Mouse (Mus musculus): Measurements from ENCODE around the gene Ube2m. TPM values are rescaled to one million over a fixed set of nuclear protein-coding genes. Genes with fewer than 3 reads are reported as not detected.

Ube2m gene
- polyA plus RNA-seq, 1 experiment from 2014 or later = 74.0 TPM

DNA sequence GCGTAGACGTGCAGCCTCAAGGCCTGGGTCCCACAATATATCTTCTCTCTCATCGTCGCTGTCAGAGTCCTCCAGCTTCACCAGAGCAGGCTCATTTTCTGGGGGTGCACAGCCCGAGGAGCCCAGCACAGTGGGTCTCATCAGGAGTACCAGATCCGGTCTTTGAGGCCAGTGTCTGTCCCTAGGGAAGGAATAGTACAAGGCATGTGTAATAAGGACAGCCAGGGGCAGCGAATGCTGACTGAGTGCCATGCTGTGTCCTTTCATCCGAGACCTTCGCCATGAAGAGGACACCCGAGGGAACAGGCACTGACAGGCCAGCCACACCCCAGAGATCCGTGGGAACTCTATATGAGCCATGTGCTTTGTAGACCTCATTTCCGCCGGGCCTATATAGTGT lies 14.9 kb upstream of the Ube2m start:
- Histone ChIP-seq H3K9ac (ENCODE audit: low read depth, low read length) (no peak overlapping the region), H3K27me3 (ENCODE audit: control insufficient read depth, insufficient read depth, low read depth, low read length) (no peaks in the 10 kb centered on the region), H3K27ac (ENCODE audit: low read length) (no peak overlapping the region), H3K4me1 (ENCODE audit: control insufficient read depth, insufficient read depth, low read length) (peaks cover 8% of the 10 kb centered on the region), H3K9me3 (replicated peaks; ENCODE audit: control insufficient read depth, low read length, poor library complexity, severe bottlenecking) (no peaks in the 10 kb centered on the region), H3K36me3 (ENCODE audit: control insufficient read depth, insufficient read depth, low read length) (no peaks in the 10 kb centered on the region), H3K4me3 (ENCODE audit: low read depth, low read length) (no peak overlapping the region), H3K4me2 (ENCODE audit: low read length) (no peak overlapping the region)
- no peak for ATAC-seq
- 90% methylated on average over 13 of the region's 13 CpGs for WGBS

GRCm38 (mm10) chr7:13046084-13046483 lies 8.0 kb upstream of the Ube2m start:
- no peak overlapping the region for H3K27ac ChIP-seq (ENCODE audit: low read length)
- 9% methylated on average over 2 of the region's 2 CpGs for WGBS
- H3K9me3 ChIP-seq (replicated peaks; ENCODE audit: control insufficient read depth, low read length, poor library complexity, severe bottlenecking) = no peaks in the 10 kb centered on the region
- H3K4me2 ChIP-seq (ENCODE audit: low read length) = no peak overlapping the region
- ATAC-seq = peak; percentile 23; the same call in 1 of the 2 replicates
- H3K27me3 ChIP-seq (ENCODE audit: control insufficient read depth, insufficient read depth, low read depth, low read length) = peaks cover 13% of the 10 kb centered on the region
- no peak overlapping the region for H3K4me3 ChIP-seq (ENCODE audit: low read depth, low read length)
- no peaks in the 10 kb centered on the region for H3K36me3 ChIP-seq (ENCODE audit: control insufficient read depth, insufficient read depth, low read length)
- H3K9ac ChIP-seq (ENCODE audit: low read depth, low read length) = no peak overlapping the region
- peaks cover 16% of the 10 kb centered on the region; the same call in 1 of the 2 replicates for H3K4me1 ChIP-seq (ENCODE audit: control insufficient read depth, insufficient read depth, low read length)

- H3K4me3 ChIP-seq (ENCODE audit: low read depth, low read length) = peak overlapping the region; percentile 55
- WGBS = 3% methylated on average over 23 of the region's 23 CpGs
- ATAC-seq = peak; percentile 30; the same call in 1 of the 2 replicates
These were observed 6.2 kb upstream of the Ube2m start for GRCm38 (mm10) chr7:13044254-13044625.

GRCm38 (mm10) chr7:13043445-13044253 lies 5.6 kb upstream of the Ube2m start:
- H3K4me3 ChIP-seq (ENCODE audit: low read depth, low read length) = peak overlapping the region; percentile 55
- WGBS = 4% methylated on average over 88 of the region's 88 CpGs
- H3K4me1 ChIP-seq (ENCODE audit: control insufficient read depth, insufficient read depth, low read length) = peaks cover 24% of the 10 kb centered on the region
- H3K4me2 ChIP-seq (ENCODE audit: low read length) = peak overlapping the region; percentile 93
- H3K27ac ChIP-seq (ENCODE audit: low read length) = peak overlapping the region; percentile 74
- no peaks in the 10 kb centered on the region for H3K9me3 ChIP-seq (replicated peaks; ENCODE audit: control insufficient read depth, low read length, poor library complexity, severe bottlenecking)
- no peaks in the 10 kb centered on the region for H3K36me3 ChIP-seq (ENCODE audit: control insufficient read depth, insufficient read depth, low read length)
- ATAC-seq = peak; percentile 70
- peak overlapping the region; percentile 80 for H3K9ac ChIP-seq (ENCODE audit: low read depth, low read length)
- peaks cover 13% of the 10 kb centered on the region for H3K27me3 ChIP-seq (ENCODE audit: control insufficient read depth, insufficient read depth, low read depth, low read length)

More at GRCm38 (mm10) chr7:13044254-13044625, 6.2 kb upstream of the Ube2m start:
- peaks cover 13% of the 10 kb centered on the region for H3K27me3 ChIP-seq (ENCODE audit: control insufficient read depth, insufficient read depth, low read depth, low read length)
- H3K9me3 ChIP-seq (replicated peaks; ENCODE audit: control insufficient read depth, low read length, poor library complexity, severe bottlenecking) = no peaks in the 10 kb centered on the region
- peaks cover 18% of the 10 kb centered on the region for H3K4me1 ChIP-seq (ENCODE audit: control insufficient read depth, insufficient read depth, low read length)
- peak overlapping the region; percentile 74 for H3K27ac ChIP-seq (ENCODE audit: low read length)
- peak overlapping the region; percentile 93 for H3K4me2 ChIP-seq (ENCODE audit: low read length)
- H3K9ac ChIP-seq (ENCODE audit: low read depth, low read length) = peak overlapping the region; percentile 80
- H3K36me3 ChIP-seq (ENCODE audit: control insufficient read depth, insufficient read depth, low read length) = no peaks in the 10 kb centered on the region

DNA sequence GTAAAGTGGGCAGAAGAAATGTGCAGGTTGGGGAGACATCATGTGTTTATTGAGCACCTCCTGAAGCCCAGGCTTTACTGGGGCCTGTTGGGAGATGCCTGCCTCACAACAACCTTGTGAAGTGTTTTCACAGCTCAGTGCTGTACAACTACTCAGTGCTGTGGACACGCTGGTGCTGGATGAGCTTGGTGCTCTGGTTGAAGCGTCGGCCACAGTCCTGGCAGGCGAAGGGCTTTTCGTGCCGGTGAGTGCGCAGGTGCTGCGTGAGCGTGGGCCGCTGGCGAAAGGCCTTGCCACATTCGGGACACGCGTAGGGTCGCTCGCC lies 5.0 kb upstream of the Ube2m start:
- Histone ChIP-seq H3K4me1 (ENCODE audit: control insufficient read depth, insufficient read depth, low read length) (peaks cover 25% of the 10 kb centered on the region), H3K36me3 (ENCODE audit: control insufficient read depth, insufficient read depth, low read length) (no peaks in the 10 kb centered on the region), H3K9ac (ENCODE audit: low read depth, low read length) (peak overlapping the region; percentile 80), H3K27ac (ENCODE audit: low read length) (peak overlapping the region; percentile 74), H3K9me3 (replicated peaks; ENCODE audit: control insufficient read depth, low read length, poor library complexity, severe bottlenecking) (no peaks in the 10 kb centered on the region), H3K4me3 (ENCODE audit: low read depth, low read length) (peak overlapping the region; percentile 55), H3K4me2 (ENCODE audit: low read length) (peak overlapping the region; percentile 93), H3K27me3 (ENCODE audit: control insufficient read depth, insufficient read depth, low read depth, low read length) (peaks cover 13% of the 10 kb centered on the region)
- WGBS = 44% methylated on average over 16 of the region's 16 CpGs
- ATAC-seq = no peak

- Histone ChIP-seq H3K4me2 (ENCODE audit: low read length) (no peak overlapping the region), H3K9ac (ENCODE audit: low read depth, low read length) (no peak overlapping the region), H3K9me3 (replicated peaks; ENCODE audit: control insufficient read depth, low read length, poor library complexity, severe bottlenecking) (no peaks in the 10 kb centered on the region), H3K4me3 (ENCODE audit: low read depth, low read length) (no peak overlapping the region), H3K36me3 (ENCODE audit: control insufficient read depth, insufficient read depth, low read length) (no peaks in the 10 kb centered on the region), H3K27ac (ENCODE audit: low read length) (no peak overlapping the region), H3K27me3 (ENCODE audit: control insufficient read depth, insufficient read depth, low read depth, low read length) (peaks cover 13% of the 10 kb centered on the region), H3K4me1 (ENCODE audit: control insufficient read depth, insufficient read depth, low read length) (peaks cover 25% of the 10 kb centered on the region)
- 76% methylated on average over 6 of the region's 6 CpGs for WGBS
- no peak for ATAC-seq
These were observed 4.4 kb upstream of the Ube2m start for GRCm38 (mm10) chr7:13042511-13042910.

- ATAC-seq = no peak
- 83% methylated on average over 1 of the region's 1 CpGs for WGBS
- Histone ChIP-seq H3K36me3 (ENCODE audit: control insufficient read depth, insufficient read depth, low read length) (no peaks in the 10 kb centered on the region), H3K9ac (ENCODE audit: low read depth, low read length) (no peak overlapping the region), H3K27ac (ENCODE audit: low read length) (no peak overlapping the region), H3K9me3 (replicated peaks; ENCODE audit: control insufficient read depth, low read length, poor library complexity, severe bottlenecking) (no peaks in the 10 kb centered on the region), H3K4me2 (ENCODE audit: low read length) (no peak overlapping the region), H3K4me3 (ENCODE audit: low read depth, low read length) (no peak overlapping the region), H3K27me3 (ENCODE audit: control insufficient read depth, insufficient read depth, low read depth, low read length) (peaks cover 13% of the 10 kb centered on the region), H3K4me1 (ENCODE audit: control insufficient read depth, insufficient read depth, low read length) (peaks cover 33% of the 10 kb centered on the region)
These were observed 3.2 kb upstream of the Ube2m start for GRCm38 (mm10) chr7:13041256-13041655.

GRCm38 (mm10) chr7:13039181-13039580 lies 1.1 kb upstream of the Ube2m start:
- H3K9ac ChIP-seq (ENCODE audit: low read depth, low read length) = peak overlapping the region; percentile 97
- H3K4me2 ChIP-seq (ENCODE audit: low read length) = peak overlapping the region; percentile 89
- peaks cover 31% of the 10 kb centered on the region for H3K4me1 ChIP-seq (ENCODE audit: control insufficient read depth, insufficient read depth, low read length)
- no peak for ATAC-seq
- no peaks in the 10 kb centered on the region for H3K9me3 ChIP-seq (replicated peaks; ENCODE audit: control insufficient read depth, low read length, poor library complexity, severe bottlenecking)
- 88% methylated on average over 1 of the region's 1 CpGs for WGBS
- peak overlapping the region; percentile 72 for H3K4me3 ChIP-seq (ENCODE audit: low read depth, low read length)
- peaks cover 5% of the 10 kb centered on the region; the same call in 1 of the 2 replicates for H3K36me3 ChIP-seq (ENCODE audit: control insufficient read depth, insufficient read depth, low read length)
- peak overlapping the region; percentile 100 for H3K27ac ChIP-seq (ENCODE audit: low read length)
- H3K27me3 ChIP-seq (ENCODE audit: control insufficient read depth, insufficient read depth, low read depth, low read length) = peaks cover 7% of the 10 kb centered on the region

- H3K4me3 ChIP-seq (ENCODE audit: low read depth, low read length) = peak overlapping the region; percentile 72
- peak overlapping the region; percentile 97 for H3K9ac ChIP-seq (ENCODE audit: low read depth, low read length)
- peak overlapping the region; percentile 100 for H3K27ac ChIP-seq (ENCODE audit: low read length)
- H3K4me2 ChIP-seq (ENCODE audit: low read length) = peak overlapping the region; percentile 89
- peak; percentile 0; the same call in 1 of the 2 replicates for ATAC-seq
- H3K4me1 ChIP-seq (ENCODE audit: control insufficient read depth, insufficient read depth, low read length) = peaks cover 31% of the 10 kb centered on the region
- 21% methylated on average over 15 of the region's 15 CpGs for WGBS
- peaks cover 7% of the 10 kb centered on the region for H3K27me3 ChIP-seq (ENCODE audit: control insufficient read depth, insufficient read depth, low read depth, low read length)
- peaks cover 5% of the 10 kb centered on the region; the same call in 1 of the 2 replicates for H3K36me3 ChIP-seq (ENCODE audit: control insufficient read depth, insufficient read depth, low read length)
- no peaks in the 10 kb centered on the region for H3K9me3 ChIP-seq (replicated peaks; ENCODE audit: control insufficient read depth, low read length, poor library complexity, severe bottlenecking)
These were observed 620 bp upstream of the Ube2m start for GRCm38 (mm10) chr7:13038621-13039169.
